Mouse (Mus musculus): ENCODE measurements at regions not wholly inside any gene's neighbourhood (a gene's known extent, or its start where the extent isn't known, plus 50 kb on each side); places are given as distances from the start of the nearest gene placed in this dataset.

DNA sequence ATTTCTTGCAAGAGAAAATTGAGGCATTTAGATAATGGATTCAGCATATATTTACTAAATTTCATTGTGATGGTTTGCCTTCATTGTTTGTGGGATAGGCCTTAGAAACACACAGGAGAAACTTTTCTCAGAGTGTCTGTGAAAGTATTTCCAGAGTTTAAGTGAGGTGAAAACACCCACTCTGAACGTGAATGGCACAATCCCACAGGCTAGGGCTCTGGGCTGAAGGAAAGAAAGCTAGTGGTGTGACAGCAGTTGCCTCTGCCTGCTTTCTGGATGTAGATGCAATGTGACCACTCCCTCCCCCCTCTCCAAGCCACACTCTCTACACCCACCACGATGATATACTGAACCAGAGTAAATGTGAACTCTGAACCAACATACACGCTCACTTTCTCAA is 672.4 kb upstream of the Tbl1xr1 start:
- no peak for DNase-seq

DNA sequence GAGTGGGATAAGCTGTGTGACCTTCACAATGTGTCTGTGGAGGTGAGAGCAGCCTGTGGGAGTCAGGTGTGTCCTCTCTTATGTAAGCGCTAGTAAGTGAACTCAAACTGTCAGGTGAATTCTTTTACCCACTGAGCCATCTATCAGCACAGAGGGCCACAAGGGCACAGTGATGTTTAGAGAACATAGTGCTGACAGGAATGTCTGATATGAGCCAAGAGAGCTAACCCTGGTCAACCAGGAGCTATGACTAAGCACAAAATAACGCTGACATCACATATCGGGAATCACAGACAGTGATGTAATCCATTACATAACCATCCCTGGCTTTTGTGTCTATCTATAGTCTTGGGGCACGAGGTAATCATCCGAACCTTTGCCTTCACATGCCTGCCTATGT is 669.4 kb upstream of the Tbl1xr1 start:
- DNase-seq: no peak

DNA sequence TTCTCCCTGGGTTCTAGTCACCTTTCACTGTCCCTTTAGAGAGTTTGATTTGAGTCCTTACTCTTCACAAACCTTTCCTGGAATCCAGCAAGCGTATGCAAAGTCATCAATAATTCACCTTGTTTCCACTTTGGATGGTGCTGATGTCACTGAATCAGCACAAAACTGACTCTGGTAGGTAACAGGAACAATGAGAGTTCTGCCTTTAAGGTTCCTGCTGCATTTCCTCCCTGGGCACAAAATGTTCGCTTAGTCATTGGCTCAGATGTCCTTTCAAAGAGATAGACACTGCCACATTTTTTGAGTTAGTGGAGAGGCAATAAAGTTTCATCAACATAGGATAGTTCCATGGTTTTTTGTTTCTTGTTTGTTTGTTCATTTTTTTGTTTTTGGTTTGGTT is 664.4 kb upstream of the Tbl1xr1 start:
- no peak for DNase-seq

DNA sequence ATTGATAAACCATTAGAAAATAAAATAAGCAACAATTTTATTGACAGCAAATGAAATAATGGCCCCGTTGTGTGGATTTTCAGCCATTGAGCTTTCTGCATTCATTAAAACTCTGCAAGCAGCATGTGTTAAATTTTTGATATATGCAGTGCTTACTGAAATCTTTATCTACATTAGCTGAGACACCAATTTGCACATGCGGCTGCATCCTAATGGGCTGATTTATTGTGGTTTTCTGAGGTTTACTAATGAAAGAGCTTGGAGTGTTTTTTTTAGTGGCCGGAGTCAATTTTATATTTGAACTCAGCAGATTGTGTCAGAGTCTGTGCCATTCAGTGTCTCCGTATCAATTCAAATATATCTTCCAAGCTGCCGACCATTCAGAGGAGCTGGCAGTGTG is 653.3 kb upstream of the Tbl1xr1 start:
- DNase-seq: no peak

DNA sequence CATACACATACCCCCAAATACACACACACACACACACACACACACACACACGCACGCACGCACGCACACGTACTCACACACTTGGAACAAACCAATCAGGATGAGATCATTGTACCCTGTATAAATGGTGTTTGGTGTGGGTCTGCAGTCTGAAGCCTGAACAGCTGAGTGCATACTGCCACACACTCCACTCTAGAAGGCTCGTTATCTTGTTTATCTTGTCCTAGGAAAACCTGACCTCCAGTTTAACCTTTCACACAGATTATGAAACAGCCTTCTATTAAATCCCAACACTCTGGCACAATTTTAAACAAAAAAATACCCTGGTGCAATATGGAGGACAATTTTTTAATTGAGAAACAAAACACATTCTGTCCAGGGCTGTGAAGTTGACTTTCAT is 649.9 kb upstream of the Tbl1xr1 start:
- DNase-seq: no peak

DNA sequence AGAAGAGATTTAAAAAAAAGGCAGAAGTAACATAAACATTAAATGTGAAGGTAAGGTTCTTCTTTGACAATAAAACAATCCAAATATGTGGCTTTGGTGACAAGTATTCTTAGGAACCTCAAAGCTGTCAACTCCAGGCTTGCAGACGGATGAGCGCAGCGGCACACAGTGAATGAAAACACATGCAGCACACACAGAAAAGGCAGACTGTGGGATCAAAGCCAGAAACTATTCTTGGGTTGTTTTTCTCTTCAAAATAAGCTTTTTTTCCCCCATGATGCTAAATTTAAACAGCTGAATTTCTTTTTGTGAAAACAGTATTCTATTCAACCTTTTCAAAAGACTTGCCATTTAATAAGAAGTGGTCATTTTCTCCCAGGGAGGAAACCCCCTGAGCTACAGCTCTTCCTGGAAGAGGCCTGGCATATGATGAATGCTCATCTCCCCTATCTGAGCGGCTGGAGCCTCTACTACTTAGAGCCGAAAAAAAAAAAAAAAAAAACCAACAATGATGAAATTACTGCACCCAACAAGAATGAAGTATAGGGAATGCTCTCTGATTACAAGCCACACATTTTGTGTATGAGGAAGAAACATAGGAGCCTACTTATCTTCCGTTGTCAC is 648.9 kb upstream of the Tbl1xr1 start:
- DNase-seq: no peak

DNA sequence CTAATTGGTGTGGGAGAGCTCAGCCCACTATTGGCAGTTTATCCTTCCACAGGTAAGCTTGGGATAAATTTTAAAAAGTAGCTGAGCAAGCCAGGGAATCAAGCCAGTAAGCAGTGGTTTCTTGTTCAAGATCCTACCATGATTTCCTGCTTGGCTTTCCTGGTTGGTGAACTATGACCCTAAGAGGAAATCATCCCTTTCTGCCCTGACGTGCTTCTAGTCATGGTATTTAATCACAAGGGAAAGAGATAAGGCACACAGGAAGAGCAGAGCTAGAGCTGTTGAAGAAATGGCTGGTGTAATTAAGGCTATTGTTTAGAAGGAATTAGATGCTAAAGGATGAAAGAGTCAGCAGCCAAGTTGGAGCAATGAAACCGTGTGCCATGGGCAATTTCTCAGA is 648.3 kb upstream of the Tbl1xr1 start:
- peak in 1 of 2 experiments; percentile 4 for DNase-seq

DNA sequence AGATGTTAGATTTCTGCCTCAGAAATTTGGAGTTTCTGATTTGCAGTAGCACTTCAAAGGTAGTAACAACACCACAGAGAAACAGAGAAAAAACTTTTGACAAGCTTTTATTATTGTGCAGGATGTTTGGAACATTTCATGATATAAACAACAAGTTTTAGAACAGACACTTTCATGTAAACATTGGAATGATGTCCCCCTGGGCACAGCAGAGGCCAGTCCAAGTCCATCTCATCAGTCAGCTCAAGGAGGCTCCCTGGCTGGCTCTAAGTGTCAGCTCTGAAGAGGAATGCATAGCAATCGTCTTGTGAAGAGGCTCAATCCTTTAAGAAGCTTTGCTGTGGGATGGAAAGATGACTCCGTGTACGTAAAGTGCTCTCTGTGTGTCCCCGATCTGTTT is 612.2 kb upstream of the Tbl1xr1 start:
- DNase-seq: no peak

DNA sequence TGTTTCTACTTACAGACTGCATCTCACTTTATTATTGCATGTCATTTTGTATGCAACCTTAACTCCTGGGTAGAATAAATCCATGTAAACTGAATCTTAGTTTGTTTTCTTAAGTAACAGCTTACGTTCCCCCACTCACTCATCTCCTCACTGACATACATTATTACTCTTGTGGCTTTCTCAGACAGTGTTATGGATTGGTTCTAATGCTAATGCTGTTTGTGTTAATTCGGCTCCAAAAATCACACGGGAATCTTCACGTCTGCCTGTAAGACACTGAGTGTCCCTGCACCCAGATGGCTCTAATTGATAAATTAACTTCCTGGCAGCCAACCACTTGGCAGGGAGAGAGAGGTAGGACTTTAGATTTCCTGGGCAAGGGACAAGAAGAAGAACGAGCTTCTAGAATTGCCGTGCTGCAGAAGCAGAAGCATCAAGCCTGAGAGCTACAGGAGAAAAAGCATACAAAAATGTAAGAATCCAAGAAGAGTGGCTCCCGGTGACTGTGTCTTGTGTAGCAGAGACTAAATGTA is 610.3 kb upstream of the Tbl1xr1 start:
- DNase-seq: peak in 1 of 2 experiments; percentile 2

DNA sequence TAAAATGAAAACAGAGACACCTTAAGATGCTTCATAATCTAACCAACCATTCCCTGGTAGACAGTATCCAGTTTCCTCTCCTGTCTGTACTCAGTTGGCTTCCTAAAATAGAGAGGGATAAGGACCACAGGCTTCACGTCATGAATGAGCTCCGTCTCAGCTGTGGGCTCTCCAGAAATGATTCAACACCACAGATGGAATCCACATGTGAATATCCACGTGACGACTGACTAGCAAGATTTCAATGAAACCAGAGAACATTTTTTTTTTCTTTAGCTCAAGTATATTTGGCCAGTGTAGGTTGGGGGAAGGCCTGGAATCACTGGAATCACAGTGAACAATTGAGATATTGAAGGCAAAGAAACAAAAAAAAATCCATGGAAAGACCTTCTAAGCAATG is 599.1 kb upstream of the Tbl1xr1 start:
- no peak for DNase-seq

DNA sequence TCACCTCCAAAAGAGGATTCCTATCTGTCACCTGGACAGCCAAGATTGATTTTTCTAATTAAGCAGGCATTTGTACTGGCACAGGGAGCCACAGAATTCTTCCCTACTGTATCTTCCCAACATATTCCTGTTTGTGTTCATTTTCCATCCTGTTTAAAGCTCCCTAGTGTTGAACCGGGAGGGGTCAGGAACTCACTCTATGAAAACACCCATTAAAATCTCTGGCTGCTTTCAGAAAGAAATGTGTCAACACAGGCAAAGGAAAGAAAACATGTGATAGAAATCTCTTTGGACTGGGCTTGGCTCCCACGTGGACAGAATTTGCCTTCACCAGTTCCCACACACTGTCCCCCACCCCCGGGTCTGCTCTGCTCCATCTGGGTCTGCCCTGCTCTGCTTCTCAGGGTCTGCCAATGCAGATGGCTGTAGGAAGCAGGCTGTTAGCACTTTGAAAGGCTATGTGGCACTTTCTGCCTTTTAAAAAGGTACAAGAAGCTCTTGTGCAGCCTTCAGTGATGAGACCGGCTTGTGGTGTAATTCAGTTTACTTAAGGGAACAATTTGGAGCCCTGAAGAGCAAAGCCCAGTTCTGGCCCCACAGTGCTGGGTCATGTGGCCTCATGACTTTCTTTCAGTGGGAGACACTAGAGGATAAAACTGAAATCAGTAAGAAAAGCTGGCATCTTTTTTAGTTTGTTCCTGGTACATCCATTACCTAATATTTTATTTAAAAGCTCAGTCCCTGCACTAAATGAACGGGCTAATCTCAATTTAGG is 597.2 kb upstream of the Tbl1xr1 start:
- DNase-seq: peak; percentile 30 to 71

DNA sequence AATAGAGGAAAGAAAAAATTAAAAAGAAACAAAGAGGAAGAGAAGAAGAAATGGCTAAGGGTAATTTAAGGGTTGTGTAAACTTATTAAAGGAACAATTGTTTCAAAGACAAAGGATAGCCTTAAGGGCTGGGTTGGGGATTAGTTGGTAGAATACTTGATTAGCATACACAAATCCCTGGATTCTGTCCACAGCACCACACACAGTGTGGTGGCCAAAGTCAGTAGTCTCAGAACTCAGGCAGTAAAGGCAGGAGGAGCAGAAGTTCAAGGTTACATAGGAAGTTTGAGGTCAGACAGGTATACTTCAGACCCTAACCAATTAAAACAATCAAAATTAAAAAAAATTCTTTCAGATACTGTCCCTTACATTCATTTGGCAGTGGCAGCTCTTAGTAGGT is 596.6 kb upstream of the Tbl1xr1 start:
- DNase-seq: no peak

DNA sequence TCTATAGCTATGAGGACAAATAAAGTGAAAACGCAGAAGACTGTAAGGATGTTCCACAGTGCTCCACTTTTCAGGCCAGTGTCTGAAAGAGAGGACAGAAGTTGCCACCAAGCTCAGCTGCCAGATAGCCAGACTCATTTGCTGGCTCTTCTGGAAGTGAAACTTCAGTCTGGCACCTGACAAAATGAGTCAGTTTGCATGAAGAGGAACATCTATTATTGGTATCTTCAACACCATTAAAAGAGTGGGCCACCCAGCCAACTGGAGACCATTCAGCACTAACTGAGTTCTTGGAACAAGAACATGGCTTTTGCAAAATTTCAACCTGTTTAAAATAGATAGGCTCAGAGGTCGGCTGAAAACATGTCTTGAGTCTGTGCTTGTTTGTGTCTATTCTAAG is 592.4 kb upstream of the Tbl1xr1 start:
- DNase-seq: no peak

DNA sequence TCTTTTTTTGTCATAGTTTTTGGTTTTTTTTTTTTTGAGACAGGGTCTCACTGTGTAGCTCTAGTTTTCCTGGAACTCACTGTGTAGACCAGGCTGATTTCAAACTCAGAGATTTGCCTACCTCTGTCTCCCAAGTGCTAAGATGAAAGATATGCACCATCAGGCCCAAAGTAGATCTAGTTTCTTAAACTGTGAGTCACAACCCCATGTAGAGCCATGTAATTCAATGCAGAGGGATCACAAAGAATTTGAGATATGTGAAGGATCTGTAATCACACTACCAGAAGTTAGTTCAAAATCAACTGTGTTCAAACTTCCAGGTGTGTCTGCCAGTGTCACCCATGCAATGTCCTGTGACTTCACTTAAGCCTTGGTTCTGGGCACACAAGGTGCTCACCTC is 591.0 kb upstream of the Tbl1xr1 start:
- DNase-seq: no peak

DNA sequence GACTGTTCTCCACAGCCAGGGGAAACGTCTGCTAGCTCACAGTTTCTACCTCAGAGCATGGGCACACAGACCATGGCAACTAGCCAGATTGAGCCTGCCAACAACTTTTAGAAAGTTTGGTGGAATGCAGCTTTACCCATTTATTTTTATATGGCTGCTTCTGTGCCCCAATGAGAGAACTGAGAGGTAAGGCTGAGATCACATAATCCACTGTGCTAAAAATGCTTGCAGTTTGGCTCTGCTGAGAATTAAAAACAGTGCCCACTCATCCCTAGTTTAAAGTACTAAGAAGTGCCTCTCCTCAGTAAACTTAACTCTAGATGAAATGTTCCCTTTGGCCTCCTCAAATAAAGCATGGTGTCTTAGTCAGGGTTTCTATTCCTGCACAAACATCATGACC is 586.9 kb upstream of the Tbl1xr1 start:
- DNase-seq: no peak

DNA sequence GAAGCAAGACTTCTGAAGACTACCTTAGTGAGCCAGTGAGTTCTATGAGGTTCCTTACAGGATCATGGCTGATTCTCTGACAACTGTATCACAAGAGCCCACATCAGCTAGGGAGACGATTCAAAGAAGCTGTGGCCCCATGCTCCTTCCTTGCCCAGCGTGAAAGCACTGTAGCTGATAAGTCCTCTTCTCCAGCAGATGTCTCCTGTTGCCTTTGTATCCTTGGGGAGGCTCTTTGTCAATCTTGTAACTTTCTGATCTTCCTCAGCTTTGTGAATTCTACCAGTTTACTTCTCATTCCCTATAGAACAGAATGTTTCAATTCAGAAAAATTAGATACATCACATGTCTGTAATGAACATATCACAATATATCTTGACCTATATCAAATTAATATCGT is 584.0 kb upstream of the Tbl1xr1 start:
- DNase-seq: no peak

DNA sequence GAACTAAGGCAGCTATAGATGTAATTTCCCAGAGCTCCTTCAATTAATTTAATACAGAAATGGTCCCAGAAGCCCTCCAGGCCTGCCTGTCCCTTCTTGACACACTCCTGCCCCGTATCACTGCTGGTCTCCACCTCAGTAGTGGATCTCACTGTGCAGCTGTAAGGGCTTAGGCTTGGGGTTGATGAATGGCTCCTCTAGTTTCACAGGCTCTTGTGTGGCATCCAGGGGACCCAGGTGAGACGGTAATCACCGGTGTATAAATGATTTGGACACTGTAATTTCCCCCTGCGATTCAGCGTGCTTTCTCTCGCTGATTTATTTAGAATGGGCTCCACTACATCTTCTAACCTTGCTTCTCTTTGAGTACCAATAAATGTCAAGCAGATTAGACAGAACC is 583.1 kb upstream of the Tbl1xr1 start:
- DNase-seq: no peak

DNA sequence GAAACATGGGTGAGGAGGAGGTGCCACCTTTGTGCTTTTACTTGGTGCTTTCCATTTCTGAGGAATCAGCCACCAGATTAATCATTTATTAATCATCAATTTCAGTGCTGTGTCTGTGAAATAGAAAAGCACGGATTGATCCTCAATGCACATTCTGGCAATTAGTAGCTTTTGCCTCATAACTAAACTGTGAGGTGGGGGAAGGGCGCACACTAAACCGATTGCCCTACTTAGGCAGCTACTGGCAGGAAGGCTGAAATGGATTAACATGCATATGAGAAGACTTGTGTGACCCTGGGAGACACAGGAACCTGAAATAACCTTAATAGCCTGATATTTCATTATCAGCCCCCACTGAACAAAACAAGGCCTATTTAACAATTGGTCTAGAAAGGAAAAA is 581.5 kb upstream of the Tbl1xr1 start:
- peak in 1 of 2 experiments; percentile 25 for DNase-seq

DNA sequence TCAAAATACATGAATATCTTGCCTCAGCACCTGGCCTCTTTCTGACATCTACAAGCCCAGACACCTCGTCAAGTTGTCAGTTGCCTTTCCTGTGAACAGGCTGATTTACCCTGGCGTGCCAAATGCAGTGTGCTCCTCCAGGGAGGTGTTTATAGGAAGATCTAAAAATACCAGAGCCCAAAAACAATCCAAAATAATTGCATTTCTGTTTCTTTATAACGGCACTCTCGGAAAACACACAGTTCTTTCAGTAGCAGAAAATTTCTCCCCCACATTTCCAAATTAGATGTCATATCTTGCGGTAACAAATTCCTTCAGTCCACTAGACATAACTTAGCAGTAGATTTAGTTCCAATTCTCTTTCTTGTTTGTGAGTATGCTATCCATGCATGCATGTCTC is 580.8 kb upstream of the Tbl1xr1 start:
- no peak for DNase-seq

DNA sequence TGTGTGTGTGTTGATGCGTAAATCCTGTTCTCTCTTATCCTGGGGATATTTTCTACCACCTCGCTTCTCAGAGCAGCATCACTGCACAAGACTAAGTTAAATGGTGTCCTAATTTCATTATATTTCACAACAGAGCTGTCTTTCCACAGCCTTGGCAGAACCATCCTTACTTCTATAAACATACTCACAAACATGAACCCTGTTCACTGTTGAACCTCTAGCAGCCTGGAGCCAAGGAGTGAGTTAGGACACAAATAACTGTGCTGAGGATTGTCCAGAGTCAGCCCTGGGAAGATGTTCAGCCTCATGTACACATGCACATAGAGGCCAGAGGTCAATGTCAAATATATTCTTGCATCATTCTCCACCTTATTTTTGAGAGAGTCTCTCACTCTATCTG is 580.3 kb upstream of the Tbl1xr1 start:
- no peak for DNase-seq

DNA sequence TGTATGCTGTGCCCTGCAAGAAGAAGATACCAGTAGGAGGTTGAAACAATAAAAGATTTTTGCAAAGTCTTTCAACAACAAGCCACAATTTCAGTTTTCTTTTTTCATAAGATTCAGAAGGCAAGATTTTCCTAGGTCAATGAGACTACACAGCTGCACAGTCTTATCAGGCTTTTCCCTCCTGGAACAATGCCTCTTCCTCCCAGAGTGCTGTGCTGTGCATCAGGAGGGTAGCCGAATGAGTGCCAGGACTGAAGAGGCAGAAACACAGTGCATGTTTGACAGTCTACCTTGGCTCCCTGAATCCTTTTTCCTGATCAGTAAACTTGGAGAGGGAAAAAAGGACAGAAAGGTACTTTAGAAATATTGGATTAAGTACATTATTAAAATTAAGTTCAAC is 579.4 kb upstream of the Tbl1xr1 start:
- DNase-seq: no peak

DNA sequence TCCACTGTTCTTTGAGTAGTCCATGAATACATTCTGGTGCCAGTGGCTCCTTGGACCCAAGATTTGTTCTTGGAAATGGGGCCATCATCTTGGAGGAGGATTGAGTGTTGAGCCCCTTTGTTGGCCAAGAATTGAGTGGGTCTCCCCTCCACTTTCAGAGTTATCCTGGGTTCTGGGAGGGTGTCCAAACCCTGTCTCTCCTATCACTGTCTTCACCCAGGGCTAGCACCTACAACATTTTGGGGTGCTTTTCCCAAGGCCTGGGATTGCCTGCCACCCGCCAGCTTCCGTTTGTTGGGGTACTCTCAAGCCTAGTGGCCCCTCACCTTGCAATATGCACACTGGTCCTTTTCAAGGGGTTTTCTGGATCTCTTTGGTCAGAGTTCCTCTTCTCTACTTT is 568.8 kb upstream of the Tbl1xr1 start:
- no peak for DNase-seq

DNA sequence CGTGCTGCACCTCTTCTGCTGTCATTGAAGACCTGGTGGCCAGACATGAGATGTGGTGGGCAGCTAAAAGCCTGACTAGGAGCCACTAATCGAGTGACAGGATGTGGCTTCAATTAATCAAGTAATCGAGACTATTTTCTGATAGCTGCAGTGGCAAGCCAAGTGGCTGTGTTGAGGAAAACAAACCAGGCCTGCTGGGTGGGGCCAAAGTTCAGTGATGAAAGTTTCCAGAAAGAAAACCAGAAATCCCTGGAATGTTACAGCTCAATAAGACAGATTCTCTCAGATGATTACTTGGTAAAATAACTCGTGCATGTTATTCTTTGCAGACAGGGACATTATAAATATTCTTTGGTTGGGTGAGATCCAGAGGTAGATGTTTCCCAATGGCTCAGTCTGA is 564.4 kb upstream of the Tbl1xr1 start:
- DNase-seq: no peak

DNA sequence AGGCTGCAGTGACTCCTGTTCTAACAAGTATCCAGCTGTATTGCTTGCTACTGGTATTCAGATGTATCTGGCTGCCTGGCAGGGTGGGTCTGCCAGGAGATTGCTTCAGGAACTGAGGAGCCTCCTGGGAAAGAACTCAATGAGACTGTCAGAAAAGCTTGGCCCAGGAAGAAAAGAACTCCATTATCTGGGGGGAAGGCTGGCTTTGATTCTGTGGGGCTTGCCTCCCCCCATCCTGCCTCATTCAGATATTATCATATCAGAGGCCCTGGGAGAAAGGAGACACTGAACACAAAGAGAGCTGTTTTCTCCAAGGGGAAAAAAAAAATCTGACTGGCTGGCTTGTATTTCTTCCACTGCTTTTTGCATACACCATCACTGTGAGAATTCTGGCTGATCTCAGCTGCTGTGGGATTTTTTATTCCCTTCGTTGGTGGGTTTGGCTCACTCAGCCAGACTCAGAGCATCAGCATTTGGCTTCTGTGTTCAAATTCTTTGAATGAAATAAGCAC is 552.0 kb upstream of the Tbl1xr1 start:
- no peak for DNase-seq

Data from kidney, postnatal 25 days (tissue).